Mouse (Mus musculus): ENCODE measurements around the gene Rnase1. TPM values are rescaled to one million over a fixed set of nuclear protein-coding genes. Genes with fewer than 3 reads are reported as not detected.
"Not testable (repeated sequence)": the region's sequence is repeated elsewhere in the genome, so short reads cannot be mapped to it uniquely, and the experiment has no call there.

The Rnase1 gene
- polyA plus RNA-seq, 1 experiment from 2014 or later, result 0.96 TPM

GRCm38 (mm10) chr14:51111966-51112365, 34.6 kb downstream of the Rnase1 start:
- peak overlapping the region; percentile 47 for H3K27ac ChIP-seq
- no peaks in the 10 kb centered on the region for H3K27me3 ChIP-seq
- 0 out of 2 replicates have a peak, but pooled peaks cover 5% of the 10 kb centered on the region for H3K4me1 ChIP-seq (replicated peaks)
- H3K4me2 ChIP-seq, result no peak overlapping the region
- H3K4me3 ChIP-seq, result no peak overlapping the region
- H3K36me3 ChIP-seq, result no peaks in the 10 kb centered on the region
- ATAC-seq (replicated peaks; ENCODE audit: insufficient number of reproducible peaks, insufficient read depth, low FRiP score, low read depth), result peak; percentile 79; the same call in 1 of the 2 replicates
- H3K9me3 ChIP-seq (replicated peaks), result no peaks in the 10 kb centered on the region
- 35% methylated on average over 3 of the region's 3 CpGs for WGBS
- H3K9ac ChIP-seq, result no peak overlapping the region

GRCm38 (mm10) chr14:51106449-51106967, 40.1 kb downstream of the Rnase1 start:
- no peaks in the 10 kb centered on the region for H3K9me3 ChIP-seq (replicated peaks)
- no peak overlapping the region for H3K4me2 ChIP-seq
- H3K4me3 ChIP-seq, result no peak overlapping the region
- H3K27ac ChIP-seq, result no peak overlapping the region
- no peaks in the 10 kb centered on the region for H3K36me3 ChIP-seq
- H3K27me3 ChIP-seq, result no peaks in the 10 kb centered on the region
- H3K9ac ChIP-seq, result no peak overlapping the region
- ATAC-seq (replicated peaks; ENCODE audit: insufficient number of reproducible peaks, insufficient read depth, low FRiP score, low read depth), result no peak
- H3K4me1 ChIP-seq (replicated peaks), result no peaks in the 10 kb centered on the region

GRCm38 (mm10) chr14:51104366-51104765, 42.2 kb downstream of the Rnase1 start:
- H3K4me1 ChIP-seq (replicated peaks), result no peaks in the 10 kb centered on the region
- H3K9ac ChIP-seq, result no peak overlapping the region
- no peak overlapping the region for H3K27ac ChIP-seq
- 90% methylated on average over 2 of the region's 2 CpGs for WGBS
- H3K36me3 ChIP-seq, result no peaks in the 10 kb centered on the region
- no peaks in the 10 kb centered on the region for H3K27me3 ChIP-seq
- no peak overlapping the region for H3K4me3 ChIP-seq
- H3K9me3 ChIP-seq (replicated peaks), result no peaks in the 10 kb centered on the region
- no peak for ATAC-seq (replicated peaks; ENCODE audit: insufficient number of reproducible peaks, insufficient read depth, low FRiP score, low read depth)
- no peak overlapping the region for H3K4me2 ChIP-seq

GRCm38 (mm10) chr14:51103217-51103616, 43.4 kb downstream of the Rnase1 start:
- Histone ChIP-seq H3K4me2 (no peak overlapping the region), H3K9me3 (replicated peaks) (no peaks in the 10 kb centered on the region), H3K36me3 (no peaks in the 10 kb centered on the region), H3K9ac (no peak overlapping the region), H3K4me3 (no peak overlapping the region), H3K4me1 (replicated peaks) (no peaks in the 10 kb centered on the region), H3K27ac (no peak overlapping the region), H3K27me3 (no peaks in the 10 kb centered on the region)
- ATAC-seq (replicated peaks; ENCODE audit: insufficient number of reproducible peaks, insufficient read depth, low FRiP score, low read depth), result no peak
- 51% methylated on average over 3 of the region's 3 CpGs for WGBS

GRCm38 (mm10) chr14:51101284-51101683, 45.3 kb downstream of the Rnase1 start:
- Histone ChIP-seq H3K4me3 (no peak overlapping the region), H3K4me2 (no peak overlapping the region), H3K9me3 (replicated peaks) (no peaks in the 10 kb centered on the region), H3K36me3 (no peaks in the 10 kb centered on the region), H3K27me3 (no peaks in the 10 kb centered on the region), H3K9ac (no peak overlapping the region), H3K27ac (no peak overlapping the region), H3K4me1 (replicated peaks) (no peaks in the 10 kb centered on the region)
- no peak for ATAC-seq (replicated peaks; ENCODE audit: insufficient number of reproducible peaks, insufficient read depth, low FRiP score, low read depth)
- WGBS, result 57% methylated on average over 9 of the region's 9 CpGs

GRCm38 (mm10) chr14:51098921-51099320, 47.7 kb downstream of the Rnase1 start:
- Histone ChIP-seq H3K36me3 (no peaks in the 10 kb centered on the region), H3K4me2 (no peak overlapping the region), H3K27me3 (no peaks in the 10 kb centered on the region), H3K27ac (no peak overlapping the region), H3K4me1 (replicated peaks) (0 out of 2 replicates have a peak, but pooled peaks cover 3% of the 10 kb centered on the region), H3K9ac (no peak overlapping the region), H3K9me3 (replicated peaks) (no peaks in the 10 kb centered on the region), H3K4me3 (no peak overlapping the region)
- ATAC-seq (replicated peaks; ENCODE audit: insufficient number of reproducible peaks, insufficient read depth, low FRiP score, low read depth), result no peak
- WGBS, result 94% methylated on average over 11 of the region's 11 CpGs

- ATAC-seq (replicated peaks; ENCODE audit: insufficient number of reproducible peaks, insufficient read depth, low FRiP score, low read depth), result 0 out of 2 replicates have a peak, but pooled peaks have one; percentile 6
- H3K4me1 ChIP-seq (replicated peaks); H3K27me3 ChIP-seq; H3K4me3 ChIP-seq; H3K27ac ChIP-seq; H3K9me3 ChIP-seq (replicated peaks); H3K36me3 ChIP-seq; H3K4me2 ChIP-seq; H3K9ac ChIP-seq: not testable (repeated sequence)
- 35% methylated on average over 1 of the region's 1 CpGs for WGBS
Measured at GRCm38 (mm10) chr14:51098300-51098699, 48.3 kb downstream of the Rnase1 start.

GRCm38 (mm10) chr14:51095736-51096524, 50.7 kb downstream of the Rnase1 start:
- ATAC-seq (replicated peaks; ENCODE audit: insufficient number of reproducible peaks, insufficient read depth, low FRiP score, low read depth), result no peak
- no peak overlapping the region for H3K27ac ChIP-seq
- H3K4me2 ChIP-seq, result no peak overlapping the region

More at GRCm38 (mm10) chr14:51095736-51096524, 50.7 kb downstream of the Rnase1 start:
- Histone ChIP-seq H3K27me3 (no peaks in the 10 kb centered on the region), H3K4me3 (no peak overlapping the region), H3K36me3 (no peaks in the 10 kb centered on the region), H3K4me1 (replicated peaks) (peaks cover 18% of the 10 kb centered on the region; the same call in 1 of the 2 replicates), H3K9me3 (replicated peaks) (no peaks in the 10 kb centered on the region), H3K9ac (no peak overlapping the region)
- 61% methylated on average over 9 of the region's 9 CpGs for WGBS

Other genes with a start within 250 kb of the Rnase1 start
- gene Klhl33, start 249.3 kb downstream of the Rnase1 start, polyA plus RNA-seq (2015; fragmentation: Nextera tagmentation; extraction: Ambion mirVana), result 0.08 and 0.18 TPM in 2 replicates
- gene Osgep, start 221.9 kb downstream of the Rnase1 start, polyA plus RNA-seq (2015; fragmentation: Nextera tagmentation; extraction: Ambion mirVana), result 117 and 133 TPM in 2 replicates
- gene Apex1, start 221.8 kb downstream of the Rnase1 start, polyA plus RNA-seq (2015; fragmentation: Nextera tagmentation; extraction: Ambion mirVana), result 107 and 120 TPM in 2 replicates
- gene Pip4p1, start 215.9 kb downstream of the Rnase1 start, polyA plus RNA-seq (2015; fragmentation: Nextera tagmentation; extraction: Ambion mirVana), result 29.8 and 39.6 TPM in 2 replicates
- 29.6 and 37.3 TPM in 2 replicates for gene Pnp, start 215.7 kb downstream of the Rnase1 start, polyA plus RNA-seq (2015; fragmentation: Nextera tagmentation; extraction: Ambion mirVana)
- not detected in 2 replicates for gene Gm49342, start 202.3 kb downstream of the Rnase1 start, polyA plus RNA-seq (2015; fragmentation: Nextera tagmentation; extraction: Ambion mirVana)
- 0.18 and 0.41 TPM in 2 replicates for gene Pnp2, start 190.8 kb downstream of the Rnase1 start, polyA plus RNA-seq (2015; fragmentation: Nextera tagmentation; extraction: Ambion mirVana)
- gene Rnase10, start 139.0 kb downstream of the Rnase1 start, polyA plus RNA-seq (2015; fragmentation: Nextera tagmentation; extraction: Ambion mirVana), result 0.36 and 0.42 TPM in 2 replicates
- not detected in 2 replicates for gene Rnase9, start 104.9 kb downstream of the Rnase1 start, polyA plus RNA-seq (2015; fragmentation: Nextera tagmentation; extraction: Ambion mirVana)
- gene Rnase11, start 96.6 kb downstream of the Rnase1 start, polyA plus RNA-seq (2015; fragmentation: Nextera tagmentation; extraction: Ambion mirVana), result not detected in 2 replicates
- gene Rnase12, start 89.1 kb downstream of the Rnase1 start, polyA plus RNA-seq (2015; fragmentation: Nextera tagmentation; extraction: Ambion mirVana), result not detected in 2 replicates
- gene Olfr750, start 72.3 kb downstream of the Rnase1 start, polyA plus RNA-seq (2015; fragmentation: Nextera tagmentation; extraction: Ambion mirVana), result not detected in 2 replicates
- 26.3 and 31.6 TPM in 2 replicates for gene Rnase4, start 55.7 kb downstream of the Rnase1 start, polyA plus RNA-seq (2015; fragmentation: Nextera tagmentation; extraction: Ambion mirVana)
- gene Ang, start 55.6 kb downstream of the Rnase1 start, polyA plus RNA-seq (2015; fragmentation: Nextera tagmentation; extraction: Ambion mirVana), result 4.1 TPM in 2 replicates
- gene Eddm3b, start 32.4 kb downstream of the Rnase1 start, polyA plus RNA-seq (2015; fragmentation: Nextera tagmentation; extraction: Ambion mirVana), result not detected in 2 replicates
- gene Rnase6, start 22.9 kb downstream of the Rnase1 start, polyA plus RNA-seq (2015; fragmentation: Nextera tagmentation; extraction: Ambion mirVana), result 0.66 and 1.2 TPM in 2 replicates
- gene Rnase2b, start 15.5 kb upstream of the Rnase1 start, polyA plus RNA-seq (2015; fragmentation: Nextera tagmentation; extraction: Ambion mirVana), result not detected in 2 replicates
- gene Ang2, start 52.4 kb upstream of the Rnase1 start, polyA plus RNA-seq (2015; fragmentation: Nextera tagmentation; extraction: Ambion mirVana), result not detected in 2 replicates
- gene Ear14, start 56.6 kb upstream of the Rnase1 start, polyA plus RNA-seq (2015; fragmentation: Nextera tagmentation; extraction: Ambion mirVana), result not detected in 2 replicates
- not detected in 2 replicates for gene Rnase2a, start 109.3 kb upstream of the Rnase1 start, polyA plus RNA-seq (2015; fragmentation: Nextera tagmentation; extraction: Ambion mirVana)
- gene Gm7247, start 215.0 kb upstream of the Rnase1 start, polyA plus RNA-seq (2015; fragmentation: Nextera tagmentation; extraction: Ambion mirVana), result not detected in 2 replicates